Mouse (Mus musculus) T-helper 2 cell (primary cell): ENCODE data around the gene Tspan9.

Source experiments
- in situ Hi-C: fragments of 300-600 bp; cut with MboI, MseI; formaldehyde crosslinking; loops from one replicate; pipeline ENCODE4 v1.15.1; 2025; ENCODE audit warnings: high pct_unique_total_duplicates

The Tspan9 gene

GRCm38 (mm10) chr6:128104712-128105324 lies 38.6 kb downstream of the Tspan9 start:
- in situ Hi-C loops, result loop anchor here (10.0 kb wide), 1 partner anchor 390 kb away; no protein-coding TSS in a partner anchor

GRCm38 (mm10) chr6:128103874-128104273 lies 39.5 kb downstream of the Tspan9 start:
- in situ Hi-C loops, result loop anchor here (10.0 kb wide), 1 partner anchor 389 kb away; no protein-coding TSS in a partner anchor

DNA sequence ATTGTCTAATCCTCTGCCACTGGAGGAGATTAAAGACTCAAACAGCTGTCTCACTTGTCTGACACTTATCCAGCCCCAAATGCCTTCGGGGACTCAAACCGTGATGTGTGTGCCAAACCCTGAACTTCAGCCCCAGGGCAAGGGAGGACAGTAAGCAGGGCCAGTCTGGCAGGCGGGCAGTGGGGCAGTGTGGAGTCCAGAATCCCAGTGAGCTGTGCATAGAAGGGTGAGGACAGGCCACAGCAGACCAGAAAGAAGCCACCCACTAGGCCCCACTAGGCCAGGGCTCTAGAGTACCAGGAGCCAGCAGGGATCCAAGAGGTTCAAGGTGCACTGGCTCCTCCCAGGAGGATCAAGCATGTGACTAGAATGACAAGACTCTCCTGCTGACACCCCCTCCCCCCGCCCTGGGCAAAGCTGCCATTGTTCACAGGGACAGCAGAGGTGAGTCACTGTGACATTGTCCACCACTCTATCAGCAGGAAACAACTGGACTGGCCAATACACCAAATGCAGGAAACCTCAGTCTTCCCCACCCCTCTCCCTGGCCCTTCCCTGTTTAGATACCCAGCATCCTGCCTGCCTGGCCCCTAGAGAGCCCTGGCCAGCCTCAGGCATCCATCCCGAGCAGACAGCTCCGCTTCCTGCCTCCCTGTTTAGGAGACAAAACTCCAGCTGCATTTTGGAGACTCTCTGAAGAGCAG lies 40.9 kb downstream of the Tspan9 start:
- in situ Hi-C loops, result loop anchor here (10.0 kb wide), 1 partner anchor 388 kb away; no protein-coding TSS in a partner anchor

- in situ Hi-C loops, result loop anchor here (10.0 kb wide), 1 partner anchor 385 kb away; no protein-coding TSS in a partner anchor
These were observed 43.5 kb downstream of the Tspan9 start for GRCm38 (mm10) chr6:128099871-128100270.

GRCm38 (mm10) chr6:128099190-128099589 lies 44.2 kb downstream of the Tspan9 start:
- in situ Hi-C loops, result no loop called here

DNA sequence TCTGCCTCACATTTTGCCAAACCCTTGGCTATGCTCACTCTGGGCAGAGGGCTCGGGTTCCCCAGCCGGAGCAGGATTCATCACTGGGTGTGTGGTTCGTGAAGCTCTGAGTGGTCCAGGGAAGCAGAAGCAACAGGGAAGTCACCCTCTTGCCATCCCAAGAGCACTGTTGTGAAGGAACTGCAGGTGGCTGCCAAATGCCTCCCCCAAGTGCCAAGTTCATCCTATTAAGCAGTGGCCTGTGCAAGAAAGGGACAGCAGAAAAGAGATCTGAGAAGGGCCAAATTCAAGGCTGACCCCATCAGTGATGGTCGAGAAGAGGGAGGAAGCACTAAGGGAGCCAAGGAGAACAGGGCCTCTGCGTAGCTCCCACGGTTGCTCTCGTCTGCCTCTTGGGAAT lies 46.9 kb downstream of the Tspan9 start:
- in situ Hi-C loops, result no loop called here

- in situ Hi-C loops, result no loop called here
These were observed 47.5 kb downstream of the Tspan9 start for GRCm38 (mm10) chr6:128095906-128096305.

- in situ Hi-C loops, result no loop called here
These were observed 48.3 kb downstream of the Tspan9 start for GRCm38 (mm10) chr6:128095131-128095530.

DNA sequence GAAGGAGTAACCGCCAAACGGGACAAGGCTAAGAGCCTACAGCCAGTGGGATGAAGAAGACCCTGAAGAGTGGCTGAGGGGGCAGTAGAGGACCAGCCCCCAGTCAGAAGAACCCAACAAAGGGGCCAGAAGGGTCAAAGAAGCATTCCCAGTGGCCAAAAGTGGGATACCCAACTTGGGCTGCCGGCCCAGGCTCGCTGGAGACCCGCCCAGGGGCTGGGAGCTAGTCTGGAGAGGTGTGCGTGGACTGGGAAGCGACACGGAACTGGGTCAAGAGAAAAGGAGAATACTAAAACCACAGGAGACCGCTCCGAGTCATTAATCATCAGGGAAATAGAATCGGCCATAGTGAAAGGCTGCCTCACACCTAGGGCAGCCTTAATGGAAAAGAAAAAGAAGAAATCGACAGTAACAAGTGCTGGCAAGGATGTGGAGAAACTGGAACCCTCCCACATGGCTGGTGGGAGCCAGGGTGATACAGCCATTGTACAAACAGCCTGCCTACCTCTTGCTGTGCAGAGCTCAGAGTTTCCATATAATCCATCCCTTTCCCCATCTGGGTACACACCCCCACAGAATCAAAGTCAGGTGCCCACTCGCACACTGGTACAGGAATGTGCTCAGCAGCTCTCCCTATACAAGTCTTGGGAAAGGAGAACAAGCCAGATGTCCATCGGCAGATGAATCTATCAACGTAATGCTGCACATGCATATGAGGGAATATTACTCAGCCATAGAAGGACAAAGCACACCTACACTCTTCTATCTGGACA lies 49.4 kb downstream of the Tspan9 start:
- in situ Hi-C loops, result loop anchor here (5.0 kb wide), 1 partner anchor 127 kb away; no protein-coding TSS in a partner anchor

GRCm38 (mm10) chr6:128092621-128093020 lies 50.8 kb downstream of the Tspan9 start:
- in situ Hi-C loops, result loop anchor here (5.0 kb wide), 1 partner anchor 125 kb away; no protein-coding TSS in a partner anchor

DNA sequence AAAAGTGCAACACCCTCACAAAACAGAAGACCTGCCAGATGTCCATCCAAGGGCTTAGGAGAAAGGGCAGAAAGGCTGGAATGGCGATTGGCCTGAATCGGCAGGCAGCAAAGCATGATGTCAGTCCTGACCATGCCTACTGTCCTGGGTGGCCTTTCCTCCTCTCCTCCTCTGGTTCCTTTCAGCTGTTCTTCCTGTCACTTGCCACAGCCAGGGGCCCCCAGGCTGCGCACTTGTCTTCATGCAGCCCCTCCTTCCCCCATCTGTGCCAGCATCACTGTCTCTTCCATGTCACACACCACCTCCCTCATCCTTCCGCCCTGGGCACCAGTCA lies 51.6 kb downstream of the Tspan9 start:
- in situ Hi-C loops, result loop anchor here (5.0 kb wide), 1 partner anchor 124 kb away; no protein-coding TSS in a partner anchor

DNA sequence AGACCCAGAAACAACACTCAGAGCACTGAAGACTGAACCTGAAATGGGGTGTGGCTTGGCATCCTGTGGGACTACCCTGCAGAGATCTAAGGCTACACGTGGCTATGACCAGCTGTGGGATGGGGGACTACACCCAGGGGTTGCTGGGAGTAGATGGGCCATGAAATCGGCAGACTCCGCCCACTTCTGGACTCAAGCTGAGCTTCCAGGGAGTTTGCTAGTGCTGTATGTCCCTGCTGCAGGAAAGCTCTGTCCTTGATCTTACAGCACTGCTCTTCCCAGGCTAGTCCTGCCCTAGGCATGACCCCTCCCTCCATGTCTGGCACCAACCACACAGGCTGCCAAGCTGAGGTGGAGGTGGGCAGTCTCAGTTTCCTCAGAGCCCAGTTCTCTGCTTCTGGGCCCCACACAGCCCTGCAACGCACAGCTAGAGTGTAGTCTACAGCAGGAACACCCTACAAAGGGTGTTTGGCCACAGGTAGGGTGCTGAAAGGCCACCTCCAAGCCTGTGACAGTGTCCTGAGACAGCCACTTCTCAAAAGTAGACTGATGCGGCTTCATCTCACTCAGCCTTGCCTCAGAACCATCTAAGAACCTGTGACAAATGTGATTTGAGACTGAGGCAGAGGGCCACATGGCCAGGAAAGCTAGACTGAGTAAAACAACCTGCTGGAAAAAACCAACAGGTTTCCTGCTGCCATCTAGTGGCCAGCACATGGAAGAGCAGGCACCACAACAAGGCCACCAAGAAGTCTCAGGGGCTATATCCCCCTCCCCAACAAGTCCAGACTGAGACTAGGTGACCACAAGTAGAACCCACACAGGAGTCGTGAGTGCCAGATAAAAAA lies 52.2 kb downstream of the Tspan9 start:
- in situ Hi-C loops, result loop anchor here (5.0 kb wide), 1 partner anchor 124 kb away; no protein-coding TSS in a partner anchor

GRCm38 (mm10) chr6:128089770-128090702 lies 53.4 kb downstream of the Tspan9 start:
- in situ Hi-C loops, result loop anchor here (5.0 kb wide), 1 partner anchor 123 kb away; no protein-coding TSS in a partner anchor

DNA sequence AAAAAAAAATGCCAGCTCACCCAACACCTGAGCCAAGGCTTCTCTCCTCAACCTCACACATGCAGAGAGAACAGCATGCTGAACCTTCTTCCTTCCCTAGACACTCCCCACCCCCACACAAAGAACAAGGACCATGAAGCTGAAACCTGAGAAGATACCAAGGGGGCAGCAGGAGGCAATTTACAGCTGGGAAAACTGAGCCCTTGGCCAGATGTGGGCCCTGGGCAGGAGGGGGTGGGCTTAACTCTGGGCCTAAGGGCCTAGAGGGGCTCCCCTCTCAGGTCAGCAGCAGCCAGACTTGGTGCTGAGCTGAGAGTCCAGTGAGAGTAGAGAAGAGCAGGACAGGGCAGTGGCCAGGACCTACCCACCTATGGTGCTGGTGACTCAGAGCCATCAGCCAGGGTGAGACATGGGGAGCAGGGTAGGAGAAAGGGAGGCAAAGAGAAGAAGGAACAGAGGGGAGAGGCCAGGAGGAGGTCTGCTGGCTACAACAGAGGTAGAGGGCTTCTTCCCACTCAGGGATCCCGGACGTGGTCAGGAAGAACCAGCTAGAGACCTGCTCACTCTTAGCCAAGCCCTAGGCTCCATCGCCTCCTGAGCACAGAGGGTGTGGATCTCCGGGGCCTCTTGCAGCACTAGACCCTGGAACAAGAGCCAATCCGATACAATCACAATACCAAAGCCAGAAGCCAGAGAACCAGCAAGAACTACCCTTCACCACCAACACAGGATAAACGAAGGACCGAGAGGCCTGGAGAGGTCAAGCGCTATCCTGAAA lies 54.5 kb downstream of the Tspan9 start:
- in situ Hi-C loops, result no loop called here

DNA sequence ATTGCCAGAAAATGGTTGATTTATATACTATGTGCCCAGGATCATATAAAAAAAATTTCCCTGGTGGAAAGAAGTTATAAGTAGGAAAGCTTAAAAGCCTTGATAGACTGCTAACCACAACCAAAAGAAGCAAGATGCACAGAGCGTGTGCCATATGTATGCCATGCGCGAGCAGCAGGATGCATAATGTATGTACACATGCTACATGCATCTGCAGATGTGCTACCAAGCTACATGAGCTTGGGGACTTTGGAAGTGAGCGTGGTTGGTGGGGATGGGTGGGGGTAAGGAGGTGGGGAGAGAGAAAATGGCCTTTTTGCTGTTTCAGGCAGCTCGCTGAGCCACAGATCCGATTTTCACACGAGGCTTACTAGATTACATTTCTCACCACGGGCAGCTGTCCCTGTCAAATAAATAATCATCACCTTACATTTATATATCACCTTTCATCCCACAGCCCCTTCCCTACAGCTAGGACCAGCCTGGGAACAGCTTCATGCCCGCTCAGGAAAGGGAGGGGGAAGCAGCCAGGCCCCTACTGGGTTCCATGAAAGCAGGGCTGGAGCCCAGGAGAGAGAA lies 57.8 kb downstream of the Tspan9 start:
- in situ Hi-C loops, result no loop called here

DNA sequence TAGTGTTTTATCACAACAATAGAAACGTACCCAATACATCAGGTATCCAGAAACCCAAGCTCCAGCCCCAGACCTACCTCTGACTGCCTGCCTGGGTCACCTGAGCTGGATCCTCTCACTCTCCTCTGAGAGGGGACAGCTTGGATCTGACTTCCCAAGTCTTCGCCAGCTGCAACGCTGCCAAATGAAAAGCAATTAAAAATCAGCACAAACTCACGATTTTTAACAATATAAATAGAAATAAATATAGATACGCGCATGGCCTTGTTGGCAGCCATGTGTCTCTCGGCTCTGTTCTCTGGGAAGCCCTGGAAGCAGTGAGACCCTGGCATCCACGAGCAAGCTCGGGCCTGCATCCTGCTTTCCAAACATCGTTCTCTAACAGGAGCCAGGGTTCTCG lies 60.1 kb downstream of the Tspan9 start:
- in situ Hi-C loops, result no loop called here

DNA sequence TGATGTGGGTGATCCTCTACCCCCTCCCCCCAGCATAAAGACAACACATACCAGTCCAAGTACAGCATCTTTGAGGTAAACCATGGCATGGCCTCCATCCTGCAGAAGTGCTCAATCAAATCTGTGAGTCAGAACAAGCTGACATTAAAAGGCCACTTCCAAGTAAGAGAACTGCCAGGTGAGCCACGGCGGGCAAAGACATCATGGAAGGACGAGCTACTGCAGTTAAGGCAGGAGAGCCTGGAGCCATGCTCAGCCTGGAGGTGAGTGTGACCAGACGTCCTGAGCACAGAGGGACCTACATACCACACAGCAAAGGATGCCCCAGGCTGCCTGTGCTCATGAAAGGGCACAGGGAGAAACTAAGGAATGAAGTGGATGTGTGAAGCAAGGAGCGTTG lies 61.6 kb downstream of the Tspan9 start:
- in situ Hi-C loops, result no loop called here

DNA sequence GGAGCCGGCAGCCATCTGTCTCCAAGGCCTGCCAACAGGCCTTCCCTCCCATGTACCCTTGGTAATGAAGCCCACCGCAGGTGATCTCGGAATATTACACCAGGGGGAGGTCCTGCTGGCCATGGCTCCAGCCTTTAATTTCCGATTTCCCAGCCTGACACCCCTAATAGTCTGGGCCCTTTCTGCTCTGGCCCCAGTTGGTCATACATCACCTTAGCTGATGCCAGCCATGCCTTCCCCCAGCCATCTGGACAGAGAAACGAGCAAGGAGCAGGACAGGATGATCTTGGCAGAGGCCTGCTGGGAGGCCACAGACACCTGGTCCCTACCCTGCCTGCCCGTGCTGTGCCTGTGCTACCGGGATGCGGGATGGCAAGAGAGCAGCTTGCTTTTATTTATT lies 62.1 kb downstream of the Tspan9 start:
- in situ Hi-C loops, result no loop called here
